Mouse (Mus musculus) CH12.LX (cell line): ENCODE data around the gene Fam50a. TPM values are rescaled to one million over a fixed set of nuclear protein-coding genes. Genes with fewer than 3 reads are reported as not detected.

ENCODE experiments used
- DNase-seq: peaks from one replicate; pipeline ENCODE4 v3.0.0-alpha.2; 2013; ENCODE audit errors: extremely low read depth
- H3K27ac ChIP-seq: 2 replicates; pipeline ENCODE4 v1.5.1; 2012; ENCODE audit warnings: low read depth, mild to moderate bottlenecking, control low read depth, moderate library complexity; ENCODE audit not compliant: insufficient read depth
- H3K27me3 ChIP-seq: replicated peaks from 2 replicates; pipeline ENCODE3; 2012; ENCODE audit warnings: inconsistent platforms
- H3K36me3 ChIP-seq, 2 experiments: replicated peaks in 1 of 2; 2 replicates each; pipeline versions ENCODE3 to v1.6.1; 2012; ENCODE audit warnings: inconsistent platforms in 1 of 2, low read length in 1 of 2, mild to moderate bottlenecking in 1 of 2, mixed read lengths in 1 of 2, moderate library complexity in 1 of 2; ENCODE audit not compliant: control insufficient read depth in 1 of 2, insufficient read depth in 1 of 2
- H3K4me1 ChIP-seq, 2 experiments: 2 replicates each; pipeline ENCODE4 v1.6.1; 2012; ENCODE audit warnings: inconsistent platforms in 1 of 2, moderate library complexity in 1 of 2; ENCODE audit not compliant: insufficient read depth in 2 of 2, control insufficient read depth in 1 of 2
- H3K4me2 ChIP-seq: 2 replicates; pipeline ENCODE4 v1.6.1; 2012; ENCODE audit warnings: low read depth, mild to moderate bottlenecking, control low read depth; ENCODE audit not compliant: poor library complexity, insufficient read depth, severe bottlenecking
- H3K4me3 ChIP-seq, 3 experiments: fragments of 150-350 bp in 1 of 3; sonication (generic) in 1 of 3; replicated peaks in 1 of 3; 2 replicates each; pipeline versions ENCODE3 to v1.5.1; 2011 to 2012; ENCODE audit warnings: low read depth in 2 of 3, low read length in 2 of 3, mild to moderate bottlenecking in 2 of 3, moderate library complexity in 2 of 3, control low read depth in 1 of 3, improper control_type of control experiment in 1 of 3, inconsistent platforms in 1 of 3, mixed read lengths in 1 of 3; ENCODE audit not compliant: poor library complexity in 1 of 3
- H3K79me2 ChIP-seq: replicated peaks from 2 replicates; pipeline ENCODE4 v1.6.1; 2012; ENCODE audit warnings: mild to moderate bottlenecking, moderate library complexity; ENCODE audit not compliant: control insufficient read depth, poor library complexity, insufficient read depth, severe bottlenecking; ENCODE audit errors: extremely low read depth
- H3K9ac ChIP-seq: 2 replicates; pipeline ENCODE4 v1.6.1; 2012; ENCODE audit warnings: low read depth, mild to moderate bottlenecking, control low read depth, moderate library complexity; ENCODE audit not compliant: insufficient read depth
- H3K9me3 ChIP-seq: replicated peaks from 2 replicates; pipeline ENCODE3; 2012; ENCODE audit warnings: low read length, inconsistent platforms, mixed read lengths
- BHLHE40 ChIP-seq: IDR thresholded peaks from 2 replicates; pipeline ENCODE4 v1.6.1; 2011; ENCODE audit warnings: mild to moderate bottlenecking, low read depth, low read length, improper control_type of control experiment
- CHD2 ChIP-seq: IDR thresholded peaks from 2 replicates; pipeline ENCODE4 v1.6.1; 2011; ENCODE audit warnings: low read length, improper control_type of control experiment
- CTCF ChIP-seq, 2 experiments: IDR thresholded peaks in 1 of 2; conservative IDR thresholded peaks in 1 of 2; 2 replicates each; pipeline ENCODE4 v1.5.1; 2011 to 2012; ENCODE audit warnings: low read depth in 2 of 2, low read length in 2 of 2, improper control_type of control experiment in 1 of 2, inconsistent platforms in 1 of 2, mild to moderate bottlenecking in 1 of 2, moderate library complexity in 1 of 2
- E2F4 ChIP-seq: IDR thresholded peaks from 2 replicates; pipeline ENCODE4 v1.6.1; 2011; ENCODE audit warnings: low read depth, low read length, improper control_type of control experiment; ENCODE audit not compliant: insufficient replicate concordance
- EP300 ChIP-seq: IDR thresholded peaks from 2 replicates; pipeline ENCODE4 v1.6.1; 2011; ENCODE audit warnings: low read length, improper control_type of control experiment
- ETS1 ChIP-seq: conservative IDR thresholded peaks from 2 replicates; pipeline ENCODE4 v1.6.1; 2012; ENCODE audit warnings: low read depth, mild to moderate bottlenecking, inconsistent platforms, low read length, improper control_type of control experiment, moderate library complexity
- GABPA ChIP-seq: IDR thresholded peaks from 2 replicates; pipeline ENCODE4 v1.6.1; 2012; ENCODE audit warnings: low read depth, low read length, improper control_type of control experiment, inconsistent platforms; ENCODE audit not compliant: insufficient replicate concordance
- IRF4 ChIP-seq: IDR thresholded peaks from 2 replicates; pipeline ENCODE4 v1.6.1; 2014; ENCODE audit warnings: low read depth, mild to moderate bottlenecking, inconsistent platforms, low read length, improper control_type of control experiment
- KAT2A ChIP-seq: IDR thresholded peaks from 2 replicates; pipeline ENCODE4 v1.6.1; 2012; ENCODE audit warnings: low read length, improper control_type of control experiment, inconsistent platforms; ENCODE audit not compliant: insufficient replicate concordance
- MAFK ChIP-seq: IDR thresholded peaks from 2 replicates; pipeline ENCODE4 v1.6.1; 2011; ENCODE audit warnings: low read length, improper control_type of control experiment; ENCODE audit not compliant: insufficient replicate concordance
- MAX ChIP-seq: IDR thresholded peaks from 2 replicates; pipeline ENCODE4 v1.6.1; 2011; ENCODE audit warnings: low read length, improper control_type of control experiment
- MEF2A ChIP-seq: IDR thresholded peaks from 2 replicates; pipeline ENCODE4 v1.6.1; 2014; ENCODE audit warnings: low read depth, mild to moderate bottlenecking, inconsistent platforms, low read length, improper control_type of control experiment, borderline replicate concordance
- NELFE ChIP-seq: IDR thresholded peaks from 2 replicates; pipeline ENCODE4 v1.6.1; 2011; ENCODE audit warnings: low read depth, low read length, improper control_type of control experiment
- NRF1 ChIP-seq: IDR thresholded peaks from 2 replicates; pipeline ENCODE4 v1.6.1; 2014; ENCODE audit warnings: low read depth, mild to moderate bottlenecking, inconsistent platforms, low read length, improper control_type of control experiment, moderate library complexity
- POLR2A ChIP-seq: IDR thresholded peaks from 2 replicates; pipeline ENCODE4 v1.6.1; 2011; ENCODE audit warnings: low read depth, mild to moderate bottlenecking, improper control_type of control experiment, low read length
- POLR2AphosphoS2 ChIP-seq: IDR thresholded peaks from 2 replicates; pipeline ENCODE4 v1.6.1; 2011; ENCODE audit warnings: low read depth, low read length, improper control_type of control experiment
- RAD21 ChIP-seq: IDR thresholded peaks from 2 replicates; pipeline ENCODE4 v1.6.1; 2011; ENCODE audit warnings: low read depth, mild to moderate bottlenecking, low read length, improper control_type of control experiment, moderate library complexity
- SIN3A ChIP-seq: IDR thresholded peaks from 2 replicates; pipeline ENCODE4 v1.6.1; 2012; ENCODE audit warnings: low read length, improper control_type of control experiment, inconsistent platforms
- SMC3 ChIP-seq: IDR thresholded peaks from 2 replicates; pipeline ENCODE4 v1.6.1; 2011; ENCODE audit warnings: low read depth, low read length, improper control_type of control experiment
- TBP ChIP-seq: conservative IDR thresholded peaks from 2 replicates; pipeline ENCODE4 v1.6.1; 2011; ENCODE audit warnings: low read depth, low read length, improper control_type of control experiment
- TCF12 ChIP-seq: IDR thresholded peaks from 2 replicates; pipeline ENCODE4 v1.6.1; 2014; ENCODE audit warnings: low read depth, mild to moderate bottlenecking, inconsistent platforms, low read length, improper control_type of control experiment
- USF1 ChIP-seq: IDR thresholded peaks from 2 replicates; pipeline ENCODE4 v1.6.1; 2014; ENCODE audit warnings: low read depth, mild to moderate bottlenecking, inconsistent platforms, low read length, improper control_type of control experiment
- ZKSCAN1 ChIP-seq: IDR thresholded peaks from 2 replicates; pipeline ENCODE4 v1.6.1; 2012; ENCODE audit warnings: low read depth, inconsistent platforms, low read length, improper control_type of control experiment, borderline replicate concordance
- ZMIZ1 ChIP-seq: IDR thresholded peaks from 2 replicates; pipeline ENCODE4 v1.6.1; 2012; ENCODE audit warnings: low read depth, mild to moderate bottlenecking, inconsistent platforms, low read length, improper control_type of control experiment
- ZNF384 ChIP-seq: IDR thresholded peaks from 2 replicates; pipeline ENCODE4 v1.6.1; 2012; ENCODE audit warnings: low read depth, low read length, improper control_type of control experiment, inconsistent platforms
- dilution Hi-C: fragments of 300-500 bp; cut with MboI; formaldehyde crosslinking; loops from 2 replicates; pipeline ENCODE4 v1.14.3; 2020; ENCODE audit warnings: low sequenced_read_pairs; ENCODE audit not compliant: extremely low pct_unique_long_range_greater_than_20kb, extremely low pct_ligation_motif_present
- in situ Hi-C: fragments of 300-500 bp; cut with MboI; formaldehyde crosslinking; loops from 3 replicates; pipeline ENCODE4 v1.14.3; 2019; ENCODE audit warnings: low sequenced_read_pairs, low pct_ligation_motif_present, low pct_unique_long_range_greater_than_20kb, mixed read lengths
- polyA plus RNA-seq: library from polyadenylated mRNA; unstranded; fragments of >175 nt; gene quantifications from 2 replicates; pipeline ENCODE4 v1.2.1, GENCODE M21; 2012; ENCODE audit warnings: low read depth; ENCODE audit not compliant: insufficient read length
- total RNA-seq, 2 experiments: library from RNA; depleted of rRNA; stranded (reverse); fragments of 300-350 nt in 1 of 2; fragments of >200 nt in 1 of 2; gene quantifications; 2 replicates each; pipeline ENCODE4 v1.2.3; 2012 to 2014

Fam50a gene
- total and polyA plus RNA-seq, 3 experiments, result 8.3 to 47.0 (median 30.4) TPM

GRCm38 (mm10) chrX:74304867-74305700 lies 7.7 kb upstream of the Fam50a start, which contains the start of gene Gdi1:
Gene Gdi1 (plus strand): TSS chrX:74304998.
- Histone ChIP-seq H3K36me3 (peaks cover 71 to 81% of the 10 kb centered on the region in 2 experiments), H3K4me3 (peak within 1 kb of the TSS; percentile 65 to 85 (median 69)), H3K9me3 (no peaks in the 10 kb centered on the region), H3K27ac (peak within 1 kb of the TSS; percentile 62), H3K79me2 (peaks cover 20% of the 10 kb centered on the region), H3K9ac (peak within 1 kb of the TSS; percentile 75), H3K4me1 (peaks cover 0 to 32% of the 10 kb centered on the region in 2 experiments; a peak in 1 of 4 replicates), H3K4me2 (peak within 1 kb of the TSS; percentile 62), H3K27me3 (no peaks in the 10 kb centered on the region)
- TF ChIP-seq MAFK (no peak), EP300 (no peak), USF1 (no peak), ZKSCAN1 (no peak), E2F4 (no peak), SIN3A (peak; percentile 66; the same call in 1 of the 2 replicates), TBP (peak; percentile 65; the same call in 1 of the 2 replicates), NELFE (peak; percentile 72; the same call in 1 of the 2 replicates), TCF12 (peak; percentile 85), CTCF (conservative IDR thresholded peaks at IDR 0.05 in 1 of 2, IDR thresholded peaks at IDR 0.05 in 1 of 2; ENCODE audit: low read depth in 2 of 2, low read length in 2 of 2) (no peak; a peak in 1 of 4 replicates), POLR2AphosphoS2 (peak; percentile 78; the same call in 1 of the 2 replicates), ZNF384 (no peak), IRF4 (no peak), KAT2A (peak; percentile 87; the same call in 1 of the 2 replicates), NRF1 (peak; percentile 61), RAD21 (no peak), SMC3 (no peak; the same call in 1 of the 2 replicates), BHLHE40 (no peak), ZMIZ1 (no peak), MAX (no peak), ETS1 (no peak), CHD2 (0 out of 2 replicates have a peak, but pooled peaks have one; percentile 39), GABPA (no peak), POLR2A (peak; percentile 84), MEF2A (0 out of 2 replicates have a peak, but pooled peaks have one; percentile 18)
- peak; percentile 61 for DNase-seq
- in situ Hi-C loops, result no loop called here
- dilution Hi-C loops, result no loop called here
